Mouse (Mus musculus) ovary, adult 18-20 months (tissue): ENCODE results near the gene Rreb1.

Source experiments
- DNase-seq: peaks from one replicate; pipeline ENCODE4 v3.0.0; 2022; ENCODE audit warnings: low spot score, mixed read lengths

Gene Rreb1

GRCm38 (mm10) chr13:37854031-37854431 lies 75.8 kb downstream of the Rreb1 start:
- DNase-seq = peak; percentile 62

GRCm38 (mm10) chr13:37854455-37855220 lies 76.4 kb downstream of the Rreb1 start:
- no peak for DNase-seq

GRCm38 (mm10) chr13:37855221-37855757 lies 77.1 kb downstream of the Rreb1 start:
- no peak for DNase-seq

- DNase-seq = no peak
Measured at GRCm38 (mm10) chr13:37855765-37856164, 77.6 kb downstream of the Rreb1 start.

GRCm38 (mm10) chr13:37856537-37856936 lies 78.3 kb downstream of the Rreb1 start:
- DNase-seq = no peak

- DNase-seq = peak; percentile 87
Measured at GRCm38 (mm10) chr13:37857284-37858065, 79.3 kb downstream of the Rreb1 start.

GRCm38 (mm10) chr13:37858066-37858501 lies 79.9 kb downstream of the Rreb1 start:
- no peak for DNase-seq

- no peak for DNase-seq
Measured at GRCm38 (mm10) chr13:37858508-37858907, 80.3 kb downstream of the Rreb1 start.

GRCm38 (mm10) chr13:37859782-37860181 lies 81.6 kb downstream of the Rreb1 start:
- DNase-seq = no peak

GRCm38 (mm10) chr13:37860204-37860603 lies 82.0 kb downstream of the Rreb1 start:
- no peak for DNase-seq

- DNase-seq = no peak
Measured at GRCm38 (mm10) chr13:37860789-37861188, 82.6 kb downstream of the Rreb1 start.

GRCm38 (mm10) chr13:37862492-37862891 lies 84.3 kb downstream of the Rreb1 start:
- DNase-seq = no peak

- no peak for DNase-seq
Measured at GRCm38 (mm10) chr13:37863643-37864042, 85.4 kb downstream of the Rreb1 start.

- DNase-seq = no peak
Measured at GRCm38 (mm10) chr13:37864697-37865096, 86.5 kb downstream of the Rreb1 start.

- no peak for DNase-seq
Measured at GRCm38 (mm10) chr13:37866296-37866695, 88.1 kb downstream of the Rreb1 start.

- DNase-seq = no peak
Measured at GRCm38 (mm10) chr13:37866846-37867245, 88.6 kb downstream of the Rreb1 start.

- DNase-seq = no peak
Measured at GRCm38 (mm10) chr13:37870118-37870908, 92.1 kb downstream of the Rreb1 start.

GRCm38 (mm10) chr13:37872142-37872835 lies 94.1 kb downstream of the Rreb1 start:
- DNase-seq = no peak

GRCm38 (mm10) chr13:37873125-37873891 lies 95.1 kb downstream of the Rreb1 start:
- no peak for DNase-seq

- no peak for DNase-seq
Measured at GRCm38 (mm10) chr13:37875919-37876318, 97.7 kb downstream of the Rreb1 start.

- peak; percentile 32 for DNase-seq
Measured at GRCm38 (mm10) chr13:37876366-37876765, 98.2 kb downstream of the Rreb1 start.
